Mouse (Mus musculus): Measurements from ENCODE around the gene Spats2. TPM values are rescaled to one million over a fixed set of nuclear protein-coding genes. Genes with fewer than 3 reads are reported as not detected.
"Not testable (repeated sequence)": the region's sequence is repeated elsewhere in the genome, so short reads cannot be mapped to it uniquely, and the experiment has no call there.

Gene Spats2
- total RNA-seq, 2 experiments from 2014 or later: 35.2 to 37.5 TPM

GRCm38 (mm10) chr15:99127851-99128522, 2.3 kb downstream of the Spats2 start:
- intact Hi-C loops (cut with DNase I): no loop called here
- no peak for DNase-seq (ENCODE audit: low spot score in 2 of 2)

- no peak for DNase-seq (ENCODE audit: low spot score in 2 of 2)
- intact Hi-C loops (cut with DNase I): no loop called here
These were observed 3.7 kb downstream of the Spats2 start for GRCm38 (mm10) chr15:99129441-99129840.

GRCm38 (mm10) chr15:99129956-99130910, 4.5 kb downstream of the Spats2 start:
- intact Hi-C loops (cut with DNase I): no loop called here
- no peak for DNase-seq (ENCODE audit: low spot score in 2 of 2)

- no peak for DNase-seq (ENCODE audit: low spot score in 2 of 2)
- intact Hi-C loops (cut with DNase I): no loop called here
These were observed 12.7 kb downstream of the Spats2 start for GRCm38 (mm10) chr15:99138389-99138788.

GRCm38 (mm10) chr15:99139669-99140068, 14.0 kb downstream of the Spats2 start:
- intact Hi-C loops (cut with DNase I): no loop called here
- DNase-seq (ENCODE audit: low spot score in 2 of 2): no peak

GRCm38 (mm10) chr15:99150516-99150915, 24.8 kb downstream of the Spats2 start:
- intact Hi-C loops (cut with DNase I): no loop called here
- DNase-seq (ENCODE audit: low spot score in 2 of 2): no peak

- intact Hi-C loops (cut with DNase I): no loop called here
- DNase-seq (ENCODE audit: low spot score in 2 of 2): no peak
These were observed 25.6 kb downstream of the Spats2 start for GRCm38 (mm10) chr15:99151324-99151723.

GRCm38 (mm10) chr15:99153466-99153865, 27.8 kb downstream of the Spats2 start:
- intact Hi-C loops (cut with DNase I): no loop called here
- DNase-seq (ENCODE audit: low spot score in 2 of 2): no peak

- intact Hi-C loops (cut with DNase I); DNase-seq (ENCODE audit: low spot score in 2 of 2): not testable (repeated sequence)
These were observed 28.8 kb downstream of the Spats2 start for GRCm38 (mm10) chr15:99154515-99154914.

GRCm38 (mm10) chr15:99163512-99164365, 38.0 kb downstream of the Spats2 start:
- intact Hi-C loops (cut with DNase I): no loop called here
- no peak for DNase-seq (ENCODE audit: low spot score in 2 of 2)

GRCm38 (mm10) chr15:99172131-99172530, 46.4 kb downstream of the Spats2 start:
- DNase-seq (ENCODE audit: low spot score in 2 of 2): no peak
- intact Hi-C loops (cut with DNase I): no loop called here

GRCm38 (mm10) chr15:99179639-99180038, 53.9 kb downstream of the Spats2 start:
- intact Hi-C loops (cut with DNase I): no loop called here
- no peak for DNase-seq (ENCODE audit: low spot score in 2 of 2)

- intact Hi-C loops (cut with DNase I): no loop called here
- DNase-seq (ENCODE audit: low spot score in 2 of 2): no peak
These were observed 58.6 kb downstream of the Spats2 start for GRCm38 (mm10) chr15:99184217-99184914.

- intact Hi-C loops (cut with DNase I): no loop called here
- no peak for DNase-seq (ENCODE audit: low spot score in 2 of 2)
These were observed 68.6 kb downstream of the Spats2 start for GRCm38 (mm10) chr15:99194358-99194757.

- DNase-seq (ENCODE audit: low spot score in 2 of 2): no peak
- intact Hi-C loops (cut with DNase I): loop anchor here (5.0 kb wide), 1 partner anchor 113 kb away; no protein-coding TSS in a partner anchor
These were observed 69.3 kb downstream of the Spats2 start for GRCm38 (mm10) chr15:99195043-99195442.

- no peak for DNase-seq (ENCODE audit: low spot score in 2 of 2)
- intact Hi-C loops (cut with DNase I): loop anchor here (2.0 to 5.0 kb wide), 2 partner anchors 74 to 116 kb away; partner anchors contain the start of gene Spats2
These were observed 73.0 kb downstream of the Spats2 start for GRCm38 (mm10) chr15:99198761-99199160.

GRCm38 (mm10) chr15:99205959-99206358, 80.2 kb downstream of the Spats2 start:
- no peak for DNase-seq (ENCODE audit: low spot score in 2 of 2)
- intact Hi-C loops (cut with DNase I): loop anchor here (5.0 kb wide), 1 partner anchor 56 kb away; no protein-coding TSS in a partner anchor

GRCm38 (mm10) chr15:99213183-99213582, 87.5 kb downstream of the Spats2 start:
- DNase-seq (ENCODE audit: low spot score in 2 of 2): no peak
- intact Hi-C loops (cut with DNase I): no loop called here

- intact Hi-C loops (cut with DNase I): no loop called here
These were observed 89.2 kb downstream of the Spats2 start for GRCm38 (mm10) chr15:99214941-99215340.

More at GRCm38 (mm10) chr15:99214941-99215340, 89.2 kb downstream of the Spats2 start:
- no peak for DNase-seq (ENCODE audit: low spot score in 2 of 2)

All from left cerebral cortex, postnatal 36 days (tissue).